Mouse (Mus musculus) kidney, postnatal 0 days (tissue): ENCODE data around the gene Gm13276. TPM values are rescaled to one million over a fixed set of nuclear protein-coding genes. Genes with fewer than 3 reads are reported as not detected.
"Not testable (repeated sequence)": the region's sequence is repeated elsewhere in the genome, so short reads cannot be mapped to it uniquely, and the experiment has no call there.

ENCODE experiments used
- ATAC-seq: fragments of 200-750 bp; cut with Nextera tagmentation; replicated peaks from 2 replicates; pipeline ENCODE4 v1.8.0; 2017; ENCODE audit warnings: low read depth, moderate number of reproducible peaks, moderate TSS enrichment, moderate library complexity; ENCODE audit not compliant: low FRiP score
- DNase-seq: peaks from one replicate; pipeline ENCODE4 v3.0.0-alpha.2; 2016; ENCODE audit warnings: low spot score
- H3K27ac ChIP-seq: fragments of 300-500 bp; sonication (generic); 2 replicates; pipeline ENCODE4 v1.5.1; 2014; ENCODE audit warnings: mild to moderate bottlenecking
- H3K27me3 ChIP-seq: fragments of 300-500 bp; sonication (generic); 2 replicates; pipeline ENCODE4 v1.6.1; 2014; ENCODE audit warnings: low read length, mixed read lengths; ENCODE audit not compliant: insufficient read depth
- H3K36me3 ChIP-seq: fragments of 300-500 bp; sonication (generic); 2 replicates; pipeline ENCODE4 v1.6.1; 2014; ENCODE audit warnings: low read length, mixed read lengths; ENCODE audit not compliant: insufficient read depth
- H3K4me1 ChIP-seq: fragments of 300-500 bp; sonication (generic); replicated peaks from 2 replicates; pipeline ENCODE4 v1.6.1; 2014; ENCODE audit warnings: antibody characterized with exemption, low read length, mixed read lengths; ENCODE audit not compliant: insufficient read depth
- H3K4me2 ChIP-seq: fragments of 300-500 bp; sonication (generic); 2 replicates; pipeline ENCODE4 v1.6.1; 2014; ENCODE audit warnings: mild to moderate bottlenecking, low read length, moderate library complexity, mixed read lengths
- H3K4me3 ChIP-seq: fragments of 300-500 bp; sonication (generic); replicated peaks from 2 replicates; pipeline ENCODE4 v1.5.1; 2014; ENCODE audit warnings: low read depth, low read length
- H3K9ac ChIP-seq: fragments of 300-500 bp; sonication (generic); 2 replicates; pipeline ENCODE4 v1.6.1; 2014; ENCODE audit warnings: low read depth, low read length
- H3K9me3 ChIP-seq: fragments of 300-500 bp; sonication (generic); replicated peaks from 2 replicates; pipeline ENCODE4 v1.6.1; 2016; ENCODE audit warnings: low read length, inconsistent platforms, mixed read lengths
- CTCF ChIP-seq: IDR thresholded peaks from 2 replicates; pipeline ENCODE4 v1.5.1; 2016; ENCODE audit warnings: antibody characterized with exemption, low read depth, mild to moderate bottlenecking, moderate library complexity
- WGBS: fragments of 180-500 bp; shearing (Covaris S2); extraction: QIAGEN DNeasy Blood & Tissue Kit; methylation state at CpG from one replicate; pipeline ENCODE4 v1.1.7; 2014; 5-methylcytosine and 5-hydroxymethylcytosine counted together
- polyA plus RNA-seq: library from polyadenylated mRNA; unstranded; fragments of >200 nt; fragmentation: Nextera tagmentation; extraction: Ambion mirVana; gene quantifications from 2 replicates; pipeline ENCODE4 v1.2.1, GENCODE M21; 2015

The Gm13276 gene
- polyA plus RNA-seq, 1 experiment from 2014 or later, result not detected

DNA sequence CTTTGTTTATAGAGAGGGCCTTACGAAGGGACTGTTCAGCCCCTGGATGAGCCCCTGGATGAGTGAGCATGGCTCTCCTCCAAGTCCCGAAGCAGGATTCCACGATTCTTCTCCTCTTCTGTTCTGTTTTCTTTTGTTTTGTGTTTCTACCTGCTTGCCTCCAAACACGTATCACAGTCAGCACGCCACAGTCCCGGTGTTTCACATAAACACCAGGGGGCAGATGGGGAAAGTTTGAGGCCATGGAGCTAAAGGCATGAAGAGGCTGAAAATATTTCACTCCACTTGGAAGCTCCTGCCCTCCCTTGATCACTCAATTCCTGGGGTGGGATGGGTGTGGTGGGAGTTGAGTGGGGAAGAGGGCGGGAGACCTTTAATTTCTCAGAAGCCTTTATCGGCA lies 23.7 kb upstream of the Gm13276 start:
- not testable (repeated sequence) for ATAC-seq, H3K4me3 ChIP-seq, H3K27ac ChIP-seq, DNase-seq, H3K9ac ChIP-seq, H3K27me3 ChIP-seq, H3K36me3 ChIP-seq, H3K4me2 ChIP-seq, H3K9me3 ChIP-seq, H3K4me1 ChIP-seq
- 75% methylated on average over 6 of the region's 8 CpGs for WGBS
- 0 out of 2 replicates have a peak, but pooled peaks have one; percentile 8 for TF ChIP-seq CTCF

DNA sequence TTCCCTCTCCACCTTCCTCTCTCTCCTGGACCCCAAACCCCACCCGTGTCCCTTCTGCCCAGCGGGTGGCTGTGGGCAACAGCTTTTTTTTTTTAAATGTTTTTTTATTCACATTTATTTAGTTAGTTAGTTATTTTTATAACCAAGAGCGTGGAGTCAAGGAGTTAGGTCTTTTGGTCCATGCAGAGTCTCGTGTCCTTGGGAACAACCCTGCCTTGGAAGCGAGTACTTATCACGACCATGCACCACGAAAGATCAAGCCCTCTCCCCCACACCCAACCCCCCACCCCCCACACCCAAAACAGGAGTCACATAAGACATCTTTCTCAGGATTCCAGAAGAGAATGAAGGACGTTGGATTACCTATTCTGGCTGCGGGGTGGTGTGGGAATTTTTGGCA lies 23.2 kb upstream of the Gm13276 start:
- H3K9me3 ChIP-seq, H3K4me2 ChIP-seq, DNase-seq, H3K4me3 ChIP-seq, H3K4me1 ChIP-seq, H3K27ac ChIP-seq, ATAC-seq, H3K27me3 ChIP-seq, H3K36me3 ChIP-seq, H3K9ac ChIP-seq: not testable (repeated sequence)
- WGBS, result 53% methylated on average over 9 of the region's 9 CpGs

DNA sequence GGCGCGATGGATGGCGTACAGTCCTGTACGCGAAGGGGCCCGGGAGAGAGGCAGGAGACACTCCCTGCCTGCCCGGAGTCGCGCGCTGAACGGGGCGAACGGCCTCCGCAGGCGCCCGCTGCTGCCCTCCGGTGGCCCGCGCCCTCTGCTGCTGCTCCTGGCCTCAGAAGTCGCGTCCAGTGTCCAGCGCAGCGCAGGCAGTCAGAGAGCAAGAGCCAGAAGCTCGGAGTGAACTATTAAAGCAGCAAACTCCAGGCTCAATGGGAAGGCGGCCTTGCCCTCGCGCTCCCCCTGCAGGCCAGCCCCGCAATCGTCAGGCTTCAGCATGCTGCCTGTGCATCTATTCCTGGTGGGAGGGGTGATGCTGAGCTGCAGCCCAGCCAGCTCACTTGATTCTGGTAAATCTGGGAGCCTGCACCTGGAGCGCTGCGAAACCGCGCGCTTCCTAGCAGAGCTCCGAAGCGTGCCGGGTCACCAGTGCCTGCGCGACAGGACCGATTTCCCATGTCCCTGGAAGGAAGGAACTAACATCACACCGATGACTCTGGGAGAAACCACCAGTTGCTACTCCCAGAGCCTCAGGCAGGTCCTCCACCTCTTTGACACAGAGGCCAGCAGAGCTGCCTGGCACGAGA lies 22.0 kb upstream of the Gm13276 start:
- not testable (repeated sequence) for H3K4me3 ChIP-seq, H3K36me3 ChIP-seq, H3K9ac ChIP-seq, H3K27me3 ChIP-seq, ATAC-seq, H3K4me1 ChIP-seq, H3K9me3 ChIP-seq
- peak overlapping the region; percentile 25; the same call in 1 of the 2 replicates for H3K4me2 ChIP-seq
- DNase-seq, result peak; percentile 90
- WGBS, result 2% methylated on average over 22 of the region's 42 CpGs
- peak overlapping the region; percentile 54 for H3K27ac ChIP-seq
- TF ChIP-seq CTCF, result peak; percentile 72

DNA sequence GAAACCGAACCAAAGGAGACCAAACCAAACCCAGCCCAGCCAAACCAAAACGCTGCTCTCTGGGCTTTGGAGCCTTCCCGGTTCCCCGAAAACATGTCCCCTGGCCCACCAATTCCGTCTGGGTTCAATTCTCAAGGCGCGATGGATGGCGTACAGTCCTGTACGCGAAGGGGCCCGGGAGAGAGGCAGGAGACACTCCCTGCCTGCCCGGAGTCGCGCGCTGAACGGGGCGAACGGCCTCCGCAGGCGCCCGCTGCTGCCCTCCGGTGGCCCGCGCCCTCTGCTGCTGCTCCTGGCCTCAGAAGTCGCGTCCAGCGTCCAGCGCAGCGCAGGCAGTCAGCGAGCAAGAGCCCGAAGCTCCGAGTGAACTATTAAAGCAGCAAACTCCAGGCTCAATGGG lies 12.0 kb upstream of the Gm13276 start, which contains the start of gene Gm13290:
Gene Gm13290, plus strand, starts transcription at position 301 of the 400 bp plus-strand sequence.
- DNase-seq, H3K4me1 ChIP-seq, H3K36me3 ChIP-seq, ATAC-seq, H3K27ac ChIP-seq, H3K27me3 ChIP-seq, H3K4me2 ChIP-seq, H3K9me3 ChIP-seq, H3K9ac ChIP-seq, H3K4me3 ChIP-seq: not testable (repeated sequence)
- WGBS, result no CpG with 5 or more reads among the region's 32 CpGs

DNA sequence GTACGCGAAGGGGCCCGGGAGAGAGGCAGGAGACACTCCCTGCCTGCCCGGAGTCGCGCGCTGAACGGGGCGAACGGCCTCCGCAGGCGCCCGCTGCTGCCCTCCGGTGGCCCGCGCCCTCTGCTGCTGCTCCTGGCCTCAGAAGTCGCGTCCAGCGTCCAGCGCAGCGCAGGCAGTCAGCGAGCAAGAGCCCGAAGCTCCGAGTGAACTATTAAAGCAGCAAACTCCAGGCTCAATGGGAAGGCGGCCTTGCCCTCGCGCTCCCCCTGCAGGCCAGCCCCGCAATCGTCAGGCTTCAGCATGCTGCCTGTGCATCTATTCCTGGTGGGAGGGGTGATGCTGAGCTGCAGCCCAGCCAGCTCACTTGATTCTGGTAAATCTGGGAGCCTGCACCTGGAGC lies 8.9 kb upstream of the Gm13276 start, which contains the start of gene Gm13289:
Gene Gm13289, plus strand, starts transcription at position 301 of the 400 bp plus-strand sequence.
- not testable (repeated sequence) for H3K4me1 ChIP-seq, H3K27me3 ChIP-seq, H3K4me3 ChIP-seq, H3K36me3 ChIP-seq, ATAC-seq, H3K27ac ChIP-seq, H3K9me3 ChIP-seq, DNase-seq, H3K4me2 ChIP-seq, H3K9ac ChIP-seq
- WGBS, result no CpG with 5 or more reads among the region's 29 CpGs

DNA sequence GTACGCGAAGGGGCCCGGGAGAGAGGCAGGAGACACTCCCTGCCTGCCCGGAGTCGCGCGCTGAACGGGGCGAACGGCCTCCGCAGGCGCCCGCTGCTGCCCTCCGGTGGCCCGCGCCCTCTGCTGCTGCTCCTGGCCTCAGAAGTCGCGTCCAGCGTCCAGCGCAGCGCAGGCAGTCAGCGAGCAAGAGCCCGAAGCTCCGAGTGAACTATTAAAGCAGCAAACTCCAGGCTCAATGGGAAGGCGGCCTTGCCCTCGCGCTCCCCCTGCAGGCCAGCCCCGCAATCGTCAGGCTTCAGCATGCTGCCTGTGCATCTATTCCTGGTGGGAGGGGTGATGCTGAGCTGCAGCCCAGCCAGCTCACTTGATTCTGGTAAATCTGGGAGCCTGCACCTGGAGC lies 6.0 kb upstream of the Gm13276 start, which contains the start of gene Gm13272:
Gene Gm13272, plus strand, starts transcription at position 301 of the 400 bp plus-strand sequence.
- H3K4me1 ChIP-seq, DNase-seq: not testable (repeated sequence)
- whole genome bisulfite sequencing, result no CpG with 5 or more reads among the region's 29 CpGs

DNA sequence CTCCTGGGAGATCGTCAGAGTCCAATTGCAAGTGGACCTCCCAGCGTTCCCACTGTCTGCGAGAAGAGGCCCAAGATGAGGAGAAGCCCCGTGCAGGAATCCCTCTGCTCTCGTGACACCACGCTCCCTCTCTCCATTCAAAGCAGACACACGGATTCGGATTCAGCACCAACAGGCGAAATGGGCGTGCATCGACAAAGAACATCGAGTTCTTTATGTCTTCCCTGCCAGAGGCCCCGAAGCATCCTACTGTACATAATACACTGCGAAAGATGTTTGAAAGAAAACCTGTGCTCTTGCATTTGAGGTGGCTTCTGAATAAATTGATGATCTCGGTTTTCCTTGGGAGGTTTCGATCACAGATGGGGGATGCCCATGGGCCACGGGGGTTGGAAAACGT lies 5.2 kb upstream of the Gm13276 start:
- H3K9me3 ChIP-seq, ATAC-seq, H3K27ac ChIP-seq, H3K4me2 ChIP-seq, H3K36me3 ChIP-seq, H3K4me1 ChIP-seq, DNase-seq, H3K27me3 ChIP-seq, H3K9ac ChIP-seq, H3K4me3 ChIP-seq: not testable (repeated sequence)
- 50% methylated on average over 15 of the region's 18 CpGs for WGBS

More for the DNA sequence above, 6.0 kb upstream of the Gm13276 start, which contains the start of gene Gm13272:
- H3K27me3 ChIP-seq, H3K9me3 ChIP-seq, H3K9ac ChIP-seq, H3K4me2 ChIP-seq, H3K36me3 ChIP-seq, H3K27ac ChIP-seq, H3K4me3 ChIP-seq, ATAC-seq: not testable (repeated sequence)

DNA sequence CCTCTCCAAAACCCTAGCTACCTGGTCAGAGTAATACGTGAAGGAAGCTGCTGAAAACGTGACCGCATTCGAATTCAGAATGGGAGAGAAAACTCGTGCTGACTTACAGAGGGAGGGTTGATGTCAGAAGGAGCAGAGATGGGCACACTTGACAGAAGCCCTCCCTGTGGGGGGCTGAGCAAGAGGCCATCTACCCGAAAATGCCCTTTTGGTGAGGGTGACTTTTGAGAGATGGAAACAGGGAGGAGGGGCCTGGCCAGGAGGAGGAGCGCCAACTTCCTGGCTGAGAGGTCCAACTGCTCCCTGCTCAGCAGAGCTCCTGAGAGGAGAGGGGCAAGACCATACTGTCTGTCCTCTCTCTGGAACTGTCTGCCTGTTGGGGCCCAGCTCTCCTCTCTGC lies 3.7 kb upstream of the Gm13276 start, which contains the start of gene Ifnz:
Gene Ifnz, plus strand, starts transcription at position 301 of the 400 bp plus-strand sequence.
- not testable (repeated sequence) for ATAC-seq, H3K4me3 ChIP-seq
- H3K27ac ChIP-seq, result peak within 1 kb of the TSS; percentile 50; the same call in 1 of the 2 replicates

DNA sequence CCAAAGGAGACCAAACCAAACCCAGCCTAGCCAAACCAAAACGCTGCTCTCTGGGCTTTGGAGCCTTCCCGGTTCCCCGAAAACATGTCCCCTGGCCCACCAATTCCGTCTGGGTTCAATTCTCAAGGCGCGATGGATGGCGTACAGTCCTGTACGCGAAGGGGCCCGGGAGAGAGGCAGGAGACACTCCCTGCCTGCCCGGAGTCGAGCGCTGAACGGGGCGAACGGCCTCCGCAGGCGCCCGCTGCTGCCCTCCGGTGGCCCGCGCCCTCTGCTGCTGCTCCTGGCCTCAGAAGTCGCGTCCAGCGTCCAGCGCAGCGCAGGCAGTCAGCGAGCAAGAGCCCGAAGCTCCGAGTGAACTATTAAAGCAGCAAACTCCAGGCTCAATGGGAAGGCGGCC lies 3.2 kb upstream of the Gm13276 start:
- H3K4me3 ChIP-seq, H3K4me1 ChIP-seq, H3K36me3 ChIP-seq, ATAC-seq, DNase-seq, H3K9ac ChIP-seq, H3K27me3 ChIP-seq, H3K9me3 ChIP-seq: not testable (repeated sequence)
- Histone ChIP-seq H3K4me2 (peak overlapping the region; percentile 35; the same call in 1 of the 2 replicates), H3K27ac (peak overlapping the region; percentile 50; the same call in 1 of the 2 replicates)
- 0% methylated on average over 3 of the region's 31 CpGs for WGBS

More for the DNA sequence above, 3.7 kb upstream of the Gm13276 start, which contains the start of gene Ifnz:
- H3K4me1 ChIP-seq, H3K9ac ChIP-seq, H3K27me3 ChIP-seq, DNase-seq, H3K9me3 ChIP-seq, H3K36me3 ChIP-seq: not testable (repeated sequence)
- H3K4me2 ChIP-seq, result peak within 1 kb of the TSS; percentile 35; the same call in 1 of the 2 replicates
- WGBS, result 25% methylated on average over 3 of the region's 7 CpGs
